Mouse (Mus musculus) lung, embryonic 14.5 days (tissue): ENCODE results near the gene Psd. TPM values are rescaled to one million over a fixed set of nuclear protein-coding genes. Genes with fewer than 3 reads are reported as not detected.

Experiments used
- ATAC-seq: fragments of 200-750 bp; cut with Nextera tagmentation; 2 replicates; pipeline ENCODE4 v1.8.0; 2017; ENCODE audit warnings: mild to moderate bottlenecking, moderate TSS enrichment, moderate library complexity; ENCODE audit not compliant: insufficient read depth
- DNase-seq: peaks from one replicate; pipeline ENCODE4 v3.0.0-alpha.2; 2015
- H3K27ac ChIP-seq: fragments of 300-500 bp; sonication (generic); 2 replicates; pipeline ENCODE4 v1.5.1; 2014; ENCODE audit warnings: low read depth, mild to moderate bottlenecking, moderate library complexity
- H3K27me3 ChIP-seq: fragments of 300-500 bp; sonication (generic); 2 replicates; pipeline ENCODE4 v1.6.1; 2014; ENCODE audit warnings: low read length, control low read depth; ENCODE audit not compliant: insufficient read depth
- H3K36me3 ChIP-seq: fragments of 300-500 bp; sonication (generic); 2 replicates; pipeline ENCODE4 v1.6.1; 2014; ENCODE audit warnings: control low read depth; ENCODE audit not compliant: insufficient read depth
- H3K4me1 ChIP-seq: fragments of 300-500 bp; sonication (generic); 2 replicates; pipeline ENCODE4 v1.6.1; 2014; ENCODE audit warnings: antibody characterized with exemption, control low read depth; ENCODE audit not compliant: insufficient read depth
- H3K4me2 ChIP-seq: fragments of 300-500 bp; sonication (generic); 2 replicates; pipeline ENCODE4 v1.6.1; 2014; ENCODE audit warnings: mild to moderate bottlenecking
- H3K4me3 ChIP-seq: fragments of 300-500 bp; sonication (generic); 2 replicates; pipeline ENCODE4 v1.5.1; 2014; ENCODE audit warnings: low read depth, low read length
- H3K9ac ChIP-seq: fragments of 300-500 bp; sonication (generic); 2 replicates; pipeline ENCODE4 v1.6.1; 2014
- H3K9me3 ChIP-seq: fragments of 300-500 bp; sonication (generic); 2 replicates; pipeline ENCODE4 v1.6.1; 2016; ENCODE audit warnings: low read depth, low read length, control low read depth
- CTCF ChIP-seq: IDR thresholded peaks from 2 replicates; pipeline ENCODE4 v1.5.1; 2016; ENCODE audit warnings: antibody characterized with exemption, low read depth
- WGBS: fragments of 180-500 bp; shearing (Covaris S2); extraction: QIAGEN DNeasy Blood & Tissue Kit; methylation state at CpG from one replicate; pipeline ENCODE4 v1.1.7; 2014; 5-methylcytosine and 5-hydroxymethylcytosine counted together
- polyA plus RNA-seq: library from polyadenylated mRNA; unstranded; fragments of >200 nt; fragmentation: Nextera tagmentation; extraction: Ambion mirVana; gene quantifications from 2 replicates; pipeline ENCODE4 v1.2.1, GENCODE M21; 2014

Gene Psd
- polyA plus RNA-seq, 1 experiment from 2014 or later = 9.9 TPM

DNA sequence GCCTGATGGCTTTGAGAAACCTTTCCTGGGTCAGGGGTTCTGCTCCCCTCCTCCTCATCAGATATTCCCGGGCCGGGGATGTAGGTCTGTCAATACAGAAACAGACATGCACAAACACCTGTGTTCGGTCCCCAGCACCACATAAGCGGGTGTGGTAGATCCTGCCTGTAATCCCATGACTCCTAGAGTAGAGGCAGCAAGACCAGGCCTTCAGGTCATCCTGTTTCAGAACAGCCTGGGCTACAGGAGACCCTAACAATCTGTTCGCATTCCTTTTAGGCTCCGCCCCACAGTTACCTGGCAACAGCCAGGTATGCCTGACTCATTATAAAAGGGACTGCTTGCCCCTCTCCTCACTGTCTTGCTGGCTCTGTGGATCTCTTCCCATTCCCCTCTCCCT lies 22.6 kb upstream of the Psd start:
- DNase-seq (peak; percentile 21), ATAC-seq (peak; percentile 57)
- no peaks in the 10 kb centered on the region for H3K36me3 ChIP-seq
- peak overlapping the region; percentile 74 for H3K9ac ChIP-seq
- H3K4me1 ChIP-seq = 0 out of 2 replicates have a peak, but pooled peaks cover 4% of the 10 kb centered on the region
- H3K4me3 ChIP-seq = peak overlapping the region; percentile 65
- H3K4me2 ChIP-seq = peak overlapping the region; percentile 94
- H3K27ac ChIP-seq = peak overlapping the region; percentile 77; the same call in 1 of the 2 replicates
- no peak for TF ChIP-seq CTCF
- no peaks in the 10 kb centered on the region for H3K27me3 ChIP-seq
- 27% methylated on average over 6 of the region's 6 CpGs for WGBS
- H3K9me3 ChIP-seq = no peaks in the 10 kb centered on the region

DNA sequence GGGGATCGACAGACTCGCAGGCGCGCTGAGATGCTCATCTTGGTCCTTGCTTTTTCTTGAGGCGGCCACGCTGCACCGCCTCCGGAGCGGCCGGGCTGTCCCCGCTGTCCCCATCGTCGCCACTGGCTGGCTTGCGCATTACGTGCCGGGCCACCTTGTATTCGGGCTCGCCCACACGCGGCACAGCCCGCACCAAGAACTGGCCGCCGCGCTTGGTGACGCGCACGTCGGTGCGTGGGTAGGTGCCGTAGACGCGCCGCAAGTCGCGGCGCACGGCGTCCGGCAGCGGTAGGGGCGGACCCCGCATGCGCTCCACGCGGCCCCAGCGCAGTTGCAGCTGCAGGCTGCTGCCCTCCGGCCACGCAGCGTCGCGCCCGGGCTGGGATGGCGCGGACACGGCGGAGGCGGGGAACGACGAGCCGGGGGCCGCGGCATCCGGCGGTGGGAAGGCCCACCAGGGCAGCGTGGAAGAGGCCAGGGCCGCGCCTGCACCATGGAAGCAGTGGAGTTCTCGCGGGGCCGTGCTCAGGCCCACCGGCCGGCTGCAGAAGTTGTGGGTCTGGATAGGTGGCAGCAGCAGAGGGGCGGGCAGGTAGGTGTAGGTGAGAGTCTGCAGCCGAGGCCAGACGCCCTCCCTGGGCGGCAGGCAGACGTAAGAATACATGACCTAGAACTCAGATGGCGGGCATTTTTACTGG lies 22.0 kb upstream of the Psd start:
- Histone ChIP-seq H3K9ac (peak overlapping the region; percentile 74), H3K9me3 (no peaks in the 10 kb centered on the region), H3K27ac (peak overlapping the region; percentile 77), H3K4me1 (0 out of 2 replicates have a peak, but pooled peaks cover 4% of the 10 kb centered on the region), H3K36me3 (no peaks in the 10 kb centered on the region), H3K4me3 (peak overlapping the region; percentile 65), H3K27me3 (no peaks in the 10 kb centered on the region), H3K4me2 (peak overlapping the region; percentile 94)
- under 1% methylated on average over 72 of the region's 78 CpGs for WGBS
- ATAC-seq (peak; percentile 87), DNase-seq (peak; percentile 85)
- no peak for TF ChIP-seq CTCF

DNA sequence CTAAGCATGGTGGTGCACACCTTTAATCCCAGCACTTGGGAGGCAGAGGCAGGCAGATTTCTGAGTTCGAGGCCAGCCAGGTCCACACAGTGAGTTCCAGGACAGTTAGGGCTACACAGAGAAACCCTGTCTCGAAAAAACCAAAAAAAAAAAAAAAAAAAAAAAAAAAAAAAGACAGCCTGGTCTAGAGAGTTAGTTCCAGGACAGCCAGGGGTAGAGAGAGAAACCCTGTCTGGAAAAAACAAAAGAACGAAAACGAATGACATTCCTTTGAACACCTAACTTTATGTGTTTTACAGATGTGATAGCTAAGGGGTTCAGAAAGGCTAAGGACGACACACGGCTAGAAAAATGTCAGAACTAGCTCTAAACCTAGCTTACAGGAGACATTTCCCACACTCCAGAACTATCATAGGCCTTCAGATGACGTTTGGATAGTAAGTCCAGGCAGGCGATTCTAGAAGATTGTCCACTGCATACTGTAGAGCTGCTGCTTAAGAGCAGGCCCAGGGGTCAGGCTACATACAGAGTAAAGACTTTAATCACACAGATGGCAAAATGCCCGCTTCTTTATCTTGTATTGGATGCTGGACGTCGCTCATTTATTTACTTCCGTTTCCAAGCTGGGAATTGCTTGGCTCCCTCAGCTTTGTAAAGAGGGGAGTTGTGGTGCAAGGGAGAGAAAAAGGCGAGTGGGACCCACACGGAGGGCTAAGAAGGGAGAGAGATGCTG lies 21.1 kb upstream of the Psd start:
- H3K27me3 ChIP-seq = no peaks in the 10 kb centered on the region
- 26% methylated on average over 14 of the region's 14 CpGs for WGBS
- H3K4me1 ChIP-seq = 0 out of 2 replicates have a peak, but pooled peaks cover 4% of the 10 kb centered on the region
- no peaks in the 10 kb centered on the region for H3K9me3 ChIP-seq
- peak overlapping the region; percentile 65 for H3K4me3 ChIP-seq
- ATAC-seq (peak; percentile 15; the same call in 1 of the 2 replicates), DNase-seq (peak; percentile 73)
- H3K36me3 ChIP-seq = no peaks in the 10 kb centered on the region
- peak overlapping the region; percentile 74 for H3K9ac ChIP-seq
- H3K27ac ChIP-seq = peak overlapping the region; percentile 77; the same call in 1 of the 2 replicates
- no peak for TF ChIP-seq CTCF
- H3K4me2 ChIP-seq = peak overlapping the region; percentile 94

DNA sequence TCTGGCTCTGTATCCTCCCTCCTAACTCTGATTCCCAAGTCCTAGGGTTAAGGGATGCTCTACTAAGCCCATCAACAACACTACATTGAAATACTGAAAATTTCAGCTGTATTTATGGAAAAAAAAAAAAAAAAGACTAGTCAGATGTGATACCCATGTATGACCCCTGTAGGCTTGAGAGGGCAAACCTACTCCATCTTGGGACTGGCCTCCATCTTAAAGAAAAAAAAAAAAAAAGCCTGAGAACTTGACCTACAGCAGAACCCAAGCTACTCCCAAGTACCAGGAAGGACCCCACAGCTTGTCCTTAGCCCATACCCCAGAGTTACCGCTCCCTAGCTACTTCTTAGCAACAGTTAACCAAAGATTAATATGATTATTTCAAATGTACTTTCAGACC lies 20.2 kb upstream of the Psd start:
- no peak overlapping the region for H3K27ac ChIP-seq
- 0 out of 2 replicates have a peak, but pooled peaks cover 4% of the 10 kb centered on the region for H3K4me1 ChIP-seq
- no peaks in the 10 kb centered on the region for H3K9me3 ChIP-seq
- DNase-seq (no peak), ATAC-seq (no peak)
- no peaks in the 10 kb centered on the region for H3K36me3 ChIP-seq
- no peak overlapping the region for H3K4me3 ChIP-seq
- no peak for TF ChIP-seq CTCF
- no peaks in the 10 kb centered on the region for H3K27me3 ChIP-seq
- H3K9ac ChIP-seq = no peak overlapping the region
- no peak overlapping the region for H3K4me2 ChIP-seq
- WGBS = 97% methylated on average over 1 of the region's 1 CpGs

DNA sequence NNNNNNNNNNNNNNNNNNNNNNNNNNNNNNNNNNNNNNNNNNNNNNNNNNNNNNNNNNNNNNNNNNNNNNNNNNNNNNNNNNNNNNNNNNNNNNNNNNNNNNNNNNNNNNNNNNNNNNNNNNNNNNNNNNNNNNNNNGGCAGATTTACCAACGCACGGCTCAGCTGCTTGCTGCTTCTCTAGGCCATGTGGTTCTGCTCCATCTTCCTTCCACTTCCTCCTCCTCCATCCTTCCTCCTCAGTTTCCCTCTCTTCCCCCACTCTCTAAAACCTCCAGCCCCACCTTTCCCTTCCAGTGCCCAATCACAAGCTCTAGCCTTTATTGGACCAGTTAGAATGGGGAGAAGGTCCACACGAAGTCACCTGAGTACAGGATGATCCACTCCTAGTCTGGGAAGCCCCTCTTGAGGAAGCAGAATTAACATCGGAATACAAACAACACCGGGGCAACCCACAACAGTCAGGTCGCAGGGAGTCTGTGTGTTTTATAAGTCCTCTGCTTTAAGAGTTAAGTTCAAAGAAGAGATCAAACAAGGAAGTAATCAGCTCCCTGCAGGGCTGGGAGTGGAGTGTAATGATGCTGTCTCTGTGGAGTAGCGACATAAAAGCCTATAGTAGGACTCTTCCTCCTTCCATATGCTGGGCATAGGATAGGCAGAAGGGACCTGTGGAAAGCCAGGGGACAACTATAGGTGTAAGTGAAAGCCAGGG lies 17.9 kb upstream of the Psd start:
- no peaks in the 10 kb centered on the region for H3K36me3 ChIP-seq

DNA sequence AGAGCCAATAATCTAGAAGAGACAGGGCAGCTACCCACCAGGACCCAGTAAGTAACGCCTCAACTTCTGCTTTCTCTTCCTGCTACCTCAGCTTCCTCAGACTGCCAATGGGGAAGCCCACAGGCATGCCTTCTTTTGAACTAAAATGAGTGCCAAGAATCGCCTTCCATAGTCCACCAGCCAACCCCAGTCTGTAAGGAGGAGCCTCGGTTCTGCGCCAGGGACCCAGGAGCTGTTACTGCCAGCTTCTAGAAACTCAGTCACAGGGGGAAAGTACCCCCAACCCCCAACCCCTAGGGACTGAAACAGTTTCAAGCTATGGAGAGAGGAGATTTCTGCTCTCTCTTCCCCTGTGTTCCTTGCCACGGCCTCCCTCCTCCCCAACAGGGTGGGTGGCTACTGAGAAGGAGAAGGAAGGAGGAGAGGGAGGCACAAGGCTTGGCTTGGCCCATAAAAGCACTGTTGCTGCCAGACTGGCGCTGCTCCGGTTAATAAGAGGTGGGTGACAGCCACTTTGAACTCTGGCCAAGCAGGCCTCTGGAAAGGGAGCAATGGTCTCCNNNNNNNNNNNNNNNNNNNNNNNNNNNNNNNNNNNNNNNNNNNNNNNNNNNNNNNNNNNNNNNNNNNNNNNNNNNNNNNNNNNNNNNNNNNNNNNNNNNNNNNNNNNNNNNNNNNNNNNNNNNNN lies 12.5 kb upstream of the Psd start:
- Histone ChIP-seq H3K9me3 (no peaks in the 10 kb centered on the region), H3K4me1 (peaks cover 3% of the 10 kb centered on the region; the same call in 1 of the 2 replicates), H3K36me3 (no peaks in the 10 kb centered on the region), H3K27me3 (no peaks in the 10 kb centered on the region), H3K9ac (no peak overlapping the region), H3K27ac (peak overlapping the region; percentile 25), H3K4me3 (no peak overlapping the region), H3K4me2 (peak overlapping the region; percentile 65)
- ATAC-seq (0 out of 2 replicates have a peak, but pooled peaks have one; percentile 5), DNase-seq (no peak)
- 59% methylated on average over 7 of the region's 7 CpGs for WGBS
- TF ChIP-seq CTCF = no peak

More for the DNA sequence above, 17.9 kb upstream of the Psd start:
- no peaks in the 10 kb centered on the region for H3K9me3 ChIP-seq
- 15% methylated on average over 7 of the region's 7 CpGs for WGBS
- H3K4me2 ChIP-seq = no peak overlapping the region
- H3K27ac ChIP-seq = no peak overlapping the region
- TF ChIP-seq CTCF = no peak
- 0 out of 2 replicates have a peak, but pooled peaks cover 4% of the 10 kb centered on the region for H3K4me1 ChIP-seq
- no peak overlapping the region for H3K9ac ChIP-seq
- no peak for ATAC-seq
- H3K4me3 ChIP-seq = no peak overlapping the region
- no peaks in the 10 kb centered on the region for H3K27me3 ChIP-seq
- DNase-seq = no peak
